Mouse (Mus musculus): ENCODE measurements at regions not wholly inside any gene's neighbourhood (a gene's known extent, or its start where the extent isn't known, plus 50 kb on each side); places are given as distances from the start of the nearest gene placed in this dataset.

GRCm38 (mm10) chr15:60760015-60760437, 93.6 kb downstream of the Fam84b start:
- TF ChIP-seq CTCF (IDR thresholded peaks at IDR 0.05; ENCODE audit: borderline replicate concordance, insufficient read depth, low read length) = peak; percentile 55
- TF ChIP-seq POLR2A (IDR thresholded peaks at IDR 0.05; ENCODE audit: low read depth, low read length) = no peak
